Mouse (Mus musculus): ENCODE measurements around the gene Hdgfl1.

The Hdgfl1 gene

DNA sequence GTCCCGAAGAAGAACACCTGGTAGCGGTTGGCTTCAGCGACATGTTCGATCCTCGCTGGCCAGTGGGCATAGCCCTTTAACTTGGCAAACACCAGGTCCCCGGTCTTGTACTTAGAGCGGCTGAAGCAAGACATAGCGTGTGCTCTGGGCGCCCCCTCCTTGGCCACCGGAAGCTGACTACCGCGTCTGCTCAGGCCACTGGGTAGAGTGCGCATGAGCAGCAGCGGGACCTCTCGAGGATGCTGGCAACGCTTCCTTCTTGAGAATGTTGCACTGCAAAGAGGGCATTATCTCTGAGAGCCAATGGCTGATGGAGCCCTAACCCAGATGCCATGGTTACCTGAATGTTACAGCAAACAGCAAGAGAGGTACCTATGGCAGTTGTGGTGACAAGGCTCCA, at the start of gene Hdgfl1:
TSS of gene Hdgfl1 (minus strand) at position 211 of the 400 bp plus-strand sequence.
- DNase-seq (ENCODE audit: extremely low spot score) = no peak

DNA sequence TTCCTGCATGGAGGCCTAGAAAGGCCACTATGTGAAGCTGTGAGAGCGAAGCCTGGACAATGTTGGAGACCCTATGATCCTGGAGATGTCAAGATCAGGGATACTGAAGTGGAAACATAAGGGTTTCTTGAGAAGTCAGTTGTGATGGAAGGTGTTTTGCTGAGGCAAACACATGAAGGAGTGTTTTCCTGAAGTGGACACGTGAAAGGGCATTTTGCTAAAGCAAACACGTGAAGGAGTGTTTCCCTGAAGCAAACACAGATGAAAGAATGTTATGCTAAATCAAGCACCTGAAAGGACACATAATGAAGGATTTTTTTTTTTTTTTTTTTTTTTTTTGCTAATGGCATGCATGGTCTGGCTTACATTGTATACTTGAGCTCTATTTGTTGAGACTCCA, 25.5 kb upstream of the Hdgfl1 start:
- no peak for DNase-seq (ENCODE audit: extremely low spot score)

GRCm38 (mm10) chr13:26769424-26769823, 541 bp downstream of the Hdgfl1 start:
- no peak for DNase-seq (ENCODE audit: extremely low spot score)

DNA sequence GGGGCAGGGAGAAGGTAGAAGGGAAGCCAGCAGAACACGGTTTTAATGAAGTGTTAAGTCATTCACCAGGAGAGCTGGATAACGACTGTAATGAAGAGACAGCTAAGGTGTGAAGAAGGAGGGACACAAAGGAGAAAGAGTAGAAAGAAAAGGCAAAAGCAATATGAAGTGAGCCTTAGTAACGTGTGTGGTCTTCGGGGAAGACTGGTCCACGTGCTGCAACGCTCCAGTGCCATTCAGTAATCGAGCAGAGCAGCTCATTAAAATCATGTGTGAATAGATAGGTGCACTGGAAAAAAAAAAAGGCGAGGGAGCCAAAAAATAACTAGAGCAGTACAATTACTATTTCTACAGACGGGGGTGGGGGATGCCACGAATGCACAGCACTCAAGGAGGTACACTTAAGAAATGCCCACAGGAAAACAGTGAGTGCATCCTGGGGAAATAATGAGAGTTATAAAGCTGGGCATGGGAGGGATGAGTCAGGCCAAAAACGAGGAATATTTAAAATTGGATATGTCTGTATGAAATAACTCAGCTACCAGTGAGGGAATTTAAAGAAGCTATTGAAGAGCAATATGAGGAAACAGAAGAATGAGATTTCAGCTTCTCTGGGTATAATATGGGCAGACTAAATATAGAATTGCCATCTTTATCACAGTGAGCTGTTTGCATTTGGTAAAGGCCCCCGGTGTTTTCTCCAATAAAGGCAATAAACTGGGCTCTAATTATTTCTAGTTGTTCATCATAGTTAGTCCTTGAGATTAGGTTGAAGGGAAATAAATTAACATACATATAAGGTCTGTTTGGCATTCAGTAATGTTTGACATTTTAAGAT, 7.8 kb downstream of the Hdgfl1 start:
- no peak for DNase-seq (ENCODE audit: extremely low spot score)

- no peak for DNase-seq (ENCODE audit: extremely low spot score)
These were observed 17.1 kb downstream of the Hdgfl1 start for GRCm38 (mm10) chr13:26752863-26753262.

DNA sequence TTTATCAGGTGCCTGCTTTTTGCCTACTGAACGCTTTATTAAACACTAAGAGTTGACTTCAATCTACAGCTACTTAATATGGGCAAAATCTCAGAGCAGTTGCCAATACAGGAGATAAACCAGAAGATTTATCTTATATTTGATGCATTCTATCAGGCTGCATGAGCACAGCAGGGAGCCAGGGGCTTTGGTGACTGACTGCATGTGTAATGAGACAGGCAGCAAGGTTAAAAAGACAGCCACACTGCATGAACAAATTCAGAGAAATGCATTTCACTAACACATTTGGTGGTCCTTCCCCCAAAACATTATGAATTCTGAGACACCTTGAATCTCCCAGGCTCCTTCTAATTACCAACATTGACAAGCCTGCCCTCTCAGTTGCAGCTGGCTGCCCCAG, 17.6 kb downstream of the Hdgfl1 start:
- no peak for DNase-seq (ENCODE audit: extremely low spot score)

DNA sequence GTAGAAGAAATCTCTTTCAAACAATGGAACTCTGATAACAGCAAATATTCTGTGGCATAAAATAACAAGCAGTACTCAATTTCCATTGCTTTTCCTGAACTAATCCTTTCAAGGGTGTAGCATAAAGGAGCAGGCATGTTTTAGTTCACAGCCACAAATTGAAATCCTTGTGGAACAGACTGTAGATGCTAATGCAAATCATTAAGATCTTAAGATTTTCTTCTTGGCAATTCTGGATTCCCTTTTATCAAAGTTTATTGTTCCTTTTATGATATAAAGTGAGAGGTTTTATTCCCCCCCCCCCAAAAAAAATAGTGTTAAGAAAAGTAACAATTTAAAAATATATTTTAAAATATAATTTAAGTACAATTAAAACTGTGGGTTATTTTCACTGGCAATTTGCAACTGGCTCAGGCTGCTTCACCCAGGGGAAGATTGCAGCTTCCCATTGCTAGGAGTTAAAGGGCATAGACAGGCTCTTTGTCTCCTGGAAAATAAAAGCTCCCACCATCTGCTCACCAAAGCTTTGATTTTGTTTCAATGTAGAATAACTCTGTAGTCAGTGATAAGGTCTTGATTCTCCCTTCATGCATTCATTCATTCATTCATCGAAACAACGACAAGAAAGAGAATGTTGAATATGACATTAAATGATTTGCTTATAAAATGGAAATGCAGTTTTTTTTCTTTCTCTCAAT, 24.1 kb downstream of the Hdgfl1 start:
- DNase-seq (ENCODE audit: extremely low spot score) = no peak

DNA sequence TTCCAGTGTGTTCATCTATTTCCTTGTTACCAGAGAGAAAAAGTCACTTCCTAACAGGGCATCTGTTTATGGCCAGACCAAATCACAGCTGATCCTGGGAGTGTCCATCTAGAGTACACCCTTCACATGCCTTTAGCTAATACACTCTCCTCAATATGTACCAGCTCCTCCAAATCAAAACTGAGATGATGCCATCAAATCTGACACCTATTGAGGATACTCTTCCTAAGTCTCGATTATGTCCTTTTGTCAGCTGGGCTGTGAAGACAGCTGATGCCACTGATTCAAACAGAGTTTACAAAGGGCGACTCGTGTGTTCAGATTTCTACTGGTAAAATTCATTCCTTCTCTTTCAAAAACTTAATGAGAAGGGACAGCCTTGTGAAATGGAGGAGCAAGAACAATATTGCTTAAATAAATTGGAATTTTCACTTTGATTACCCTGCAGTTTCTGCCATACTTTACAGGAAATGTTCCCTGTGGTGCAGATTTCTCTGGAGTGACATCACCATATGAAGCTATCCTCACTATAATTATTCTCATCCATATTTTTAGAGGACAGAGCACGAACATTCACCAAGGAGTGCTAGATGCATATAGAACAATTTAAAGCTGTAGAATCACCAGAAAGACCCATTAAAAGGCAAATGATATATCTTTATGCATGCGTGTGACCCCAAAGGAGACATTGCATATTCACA, 24.8 kb downstream of the Hdgfl1 start:
- DNase-seq (ENCODE audit: extremely low spot score) = no peak

GRCm38 (mm10) chr13:26744068-26744467, 25.9 kb downstream of the Hdgfl1 start:
- no peak for DNase-seq (ENCODE audit: extremely low spot score)

DNA sequence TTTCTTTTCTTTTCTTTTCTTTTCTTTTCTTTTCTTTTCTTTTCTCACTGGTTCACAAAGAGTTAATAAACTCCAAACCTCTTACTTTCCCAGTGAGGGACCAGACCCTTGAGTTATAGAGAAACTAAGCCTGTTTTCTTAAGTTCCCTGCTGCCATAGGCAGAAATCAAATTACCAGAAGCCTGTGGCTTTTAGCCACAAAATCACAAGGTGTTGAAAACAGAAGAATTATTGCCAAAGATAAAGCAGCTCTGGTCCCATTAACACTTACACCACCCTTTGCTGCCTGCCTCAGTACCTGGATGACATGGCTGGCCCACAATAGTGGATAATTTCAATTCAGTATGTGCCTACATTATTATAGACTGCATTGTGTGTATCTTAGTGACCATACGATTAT, 35.0 kb downstream of the Hdgfl1 start:
- no peak for DNase-seq (ENCODE audit: extremely low spot score)

DNA sequence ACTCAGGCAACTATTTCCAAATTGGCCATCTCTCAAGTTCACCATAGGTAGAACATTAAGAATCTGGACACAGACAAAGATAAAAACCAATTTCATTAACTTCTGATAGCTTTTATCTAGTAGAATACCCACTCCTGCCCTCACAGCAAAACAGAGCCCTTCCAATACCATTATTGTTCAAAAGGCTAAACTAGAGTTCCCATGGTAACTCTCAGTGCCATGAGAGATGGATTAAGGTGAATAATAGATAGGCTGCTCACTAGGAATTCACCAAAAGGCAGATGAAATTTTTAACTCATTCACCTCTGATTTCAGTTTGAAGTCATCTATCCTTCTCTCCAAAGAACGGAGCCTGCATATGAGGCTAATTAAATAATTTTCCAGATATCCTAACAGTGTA, 45.7 kb downstream of the Hdgfl1 start:
- DNase-seq (ENCODE audit: extremely low spot score) = no peak

GRCm38 (mm10) chr13:26721333-26721732, 48.6 kb downstream of the Hdgfl1 start:
- no peak for DNase-seq (ENCODE audit: extremely low spot score)

DNA sequence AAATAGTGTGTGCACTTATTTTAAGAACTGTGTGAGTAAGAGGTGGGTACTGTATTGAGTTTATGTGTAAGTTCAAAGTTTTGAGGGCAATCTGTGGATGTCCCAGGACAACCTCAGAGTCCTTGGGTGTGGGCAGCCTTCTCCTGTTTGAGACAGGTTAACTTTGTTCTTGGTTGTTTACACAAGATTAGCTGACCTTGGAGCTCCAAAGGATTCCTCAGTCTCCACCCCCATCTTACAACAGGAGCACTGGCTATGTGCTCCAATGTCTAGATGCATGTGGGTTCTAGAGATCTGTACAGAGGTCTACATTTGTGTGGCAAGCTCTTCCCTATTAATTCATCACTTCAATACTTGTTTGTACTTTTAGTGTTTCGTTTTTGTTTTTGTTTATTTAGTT, 49.0 kb downstream of the Hdgfl1 start:
- no peak for DNase-seq (ENCODE audit: extremely low spot score)

- DNase-seq (ENCODE audit: extremely low spot score) = no peak
These were observed 50.7 kb downstream of the Hdgfl1 start for GRCm38 (mm10) chr13:26719146-26719715.
